Mouse (Mus musculus): Measurements from ENCODE around the gene Ror2.
A peak's percentile ranks its signal among the peaks of the same experiment; 100 is the strongest.
"Not testable (repeated sequence)": the region's sequence is repeated elsewhere in the genome, so short reads cannot be mapped to it uniquely, and the experiment has no call there.

The Ror2 gene

DNA sequence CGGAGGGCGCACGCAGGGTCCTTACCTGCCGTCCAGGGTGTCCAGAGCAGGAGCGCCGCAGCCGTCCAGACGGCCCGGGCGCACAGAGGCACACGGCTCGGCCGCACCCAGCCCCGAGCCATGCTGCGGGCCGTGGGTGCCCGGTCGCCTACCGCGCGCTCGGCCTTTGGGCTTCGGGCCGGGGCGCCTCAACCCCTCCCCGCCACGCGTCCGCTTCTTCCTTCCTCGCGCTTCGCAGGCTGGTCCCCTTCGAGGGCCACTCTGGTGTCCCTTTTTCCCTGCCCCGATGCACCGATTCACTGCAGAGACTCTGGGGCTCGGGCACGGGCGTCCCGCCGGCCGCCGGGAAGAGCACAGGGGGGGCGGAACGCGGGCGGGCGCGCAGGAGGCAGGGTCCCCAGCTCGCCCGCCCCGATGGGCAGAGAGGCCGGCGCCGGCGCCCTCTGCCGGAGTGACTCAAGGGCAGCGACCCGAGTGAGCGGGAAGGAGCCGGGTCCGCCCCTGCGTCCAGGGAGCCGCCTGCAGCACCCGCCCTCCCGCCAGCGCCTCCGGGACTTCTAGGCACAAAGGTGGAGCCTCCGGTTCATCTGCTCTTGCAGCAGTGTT lies at the start of gene Ror2:
TSS of gene Ror2 (minus strand) at position 369 of the 606 bp plus-strand sequence.
- peak; percentile 83 to 86 for DNase-seq

- DNase-seq: no peak
These were observed 47.8 kb upstream of the Ror2 start for GRCm38 (mm10) chr13:53333769-53334168.

DNA sequence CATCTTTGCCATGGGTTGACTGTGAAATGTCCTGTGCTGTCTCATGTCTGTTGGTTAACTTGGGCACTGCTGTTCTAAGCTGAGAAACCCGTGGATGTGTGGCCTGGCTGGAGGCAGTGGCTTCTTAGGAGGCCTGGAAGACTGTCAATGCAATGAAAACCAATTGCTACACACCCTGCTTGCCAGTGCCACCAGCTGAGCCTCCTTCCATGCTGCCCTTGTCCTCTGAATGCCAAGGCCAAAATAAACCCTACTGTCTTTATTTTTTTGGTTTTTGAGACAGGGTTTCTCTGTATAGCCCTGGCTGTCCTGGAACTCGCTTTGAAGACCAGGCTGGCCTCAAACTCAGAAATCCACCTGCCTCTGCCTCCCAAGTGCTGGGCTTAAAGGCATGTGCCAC lies 44.3 kb upstream of the Ror2 start:
- no peak for DNase-seq

- DNase-seq: no peak
These were observed 39.6 kb upstream of the Ror2 start for GRCm38 (mm10) chr13:53325531-53325930.

DNA sequence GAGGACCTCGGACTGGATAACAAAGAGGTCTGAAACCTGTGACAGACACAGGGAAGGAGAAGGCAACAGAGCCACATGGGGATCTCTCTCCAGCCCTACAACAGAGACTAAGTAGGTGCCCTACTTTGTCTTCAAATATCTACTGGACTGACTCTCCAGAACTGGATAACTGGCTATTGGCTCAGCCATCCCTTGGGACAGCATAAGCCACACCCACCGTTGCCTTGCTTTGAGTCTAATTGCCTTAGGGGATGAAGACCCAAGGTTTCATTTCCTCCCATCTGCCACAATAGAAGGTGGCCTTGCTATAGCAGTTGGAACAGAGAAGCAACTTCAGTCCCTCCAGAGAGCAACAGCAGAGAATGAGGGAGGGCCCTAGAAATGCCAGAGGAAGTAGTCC lies 37.7 kb upstream of the Ror2 start:
- DNase-seq: no peak

DNA sequence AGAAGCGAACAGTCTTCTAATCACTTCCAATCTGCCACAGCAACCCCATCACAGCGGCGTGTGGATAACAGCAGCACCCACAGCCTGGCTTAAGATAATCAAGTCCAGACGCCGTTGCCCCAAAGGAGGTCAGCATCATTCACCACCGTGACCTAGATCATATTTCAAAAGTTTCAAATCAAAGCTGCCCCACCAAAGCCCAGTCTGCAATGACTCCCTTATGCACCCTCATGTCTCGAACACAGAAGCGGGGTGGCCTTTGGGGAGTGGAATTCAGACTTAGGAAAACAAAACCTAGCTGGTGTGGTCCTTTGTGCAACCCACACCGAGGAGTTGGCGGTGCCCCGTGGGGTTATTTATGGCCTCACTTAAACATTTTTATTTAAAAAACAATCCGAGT lies 35.0 kb upstream of the Ror2 start:
- DNase-seq: no peak

DNA sequence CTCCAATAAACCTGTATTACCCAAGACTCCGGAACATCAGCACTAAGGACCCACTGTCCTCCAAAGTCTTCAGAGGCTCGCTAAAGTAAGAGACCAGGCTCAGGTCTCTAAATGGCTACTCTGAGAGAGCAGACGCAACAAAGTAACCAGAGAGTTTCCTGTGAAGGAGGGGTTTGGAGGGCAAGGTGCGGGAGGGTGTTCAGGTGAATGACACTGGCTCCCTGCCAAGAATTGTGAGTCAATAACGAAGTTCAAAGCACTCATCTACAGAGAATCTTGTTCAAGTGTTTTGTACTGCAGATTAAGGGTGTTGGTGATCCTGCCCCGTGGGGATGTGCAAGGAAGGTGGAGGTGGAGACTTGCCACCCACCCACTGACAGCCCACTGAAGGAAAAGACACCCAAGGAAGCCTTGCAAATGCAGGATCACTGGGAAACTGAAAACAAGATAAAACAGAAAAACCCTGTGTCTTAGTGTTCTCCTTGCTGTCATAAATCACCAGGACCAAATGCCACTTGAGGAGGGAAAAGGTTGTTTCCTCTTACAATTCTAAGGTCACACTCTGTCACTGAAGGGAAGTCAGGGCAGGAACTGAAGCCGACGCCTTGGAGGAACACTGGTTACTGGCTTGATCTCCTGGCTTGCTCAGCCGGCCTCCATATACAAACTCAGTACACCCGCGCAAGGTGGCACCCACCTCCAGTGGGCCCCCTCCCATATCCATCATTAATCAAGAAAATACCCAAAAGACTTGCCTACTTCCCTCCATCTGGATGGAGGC lies 30.8 kb upstream of the Ror2 start:
- no peak for DNase-seq

DNA sequence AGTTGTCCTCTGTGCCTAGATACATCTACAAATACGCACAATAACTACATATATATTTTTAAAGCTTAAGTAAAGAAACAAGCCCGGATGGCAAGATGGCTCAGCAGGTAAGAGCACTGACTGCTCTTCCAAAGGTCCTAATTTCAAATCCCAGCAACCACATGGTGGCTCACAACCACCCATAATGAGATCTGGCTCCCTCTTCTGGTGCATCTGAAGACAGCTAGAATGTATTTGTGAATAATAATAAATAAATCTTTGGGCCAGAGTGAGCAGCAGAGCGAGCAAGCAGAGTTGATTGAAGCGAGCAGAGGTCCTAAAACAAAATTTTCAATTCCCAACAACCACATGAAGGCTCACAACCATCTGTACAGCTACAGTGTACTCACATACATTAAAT lies 29.8 kb upstream of the Ror2 start:
- DNase-seq: not testable (repeated sequence)

DNA sequence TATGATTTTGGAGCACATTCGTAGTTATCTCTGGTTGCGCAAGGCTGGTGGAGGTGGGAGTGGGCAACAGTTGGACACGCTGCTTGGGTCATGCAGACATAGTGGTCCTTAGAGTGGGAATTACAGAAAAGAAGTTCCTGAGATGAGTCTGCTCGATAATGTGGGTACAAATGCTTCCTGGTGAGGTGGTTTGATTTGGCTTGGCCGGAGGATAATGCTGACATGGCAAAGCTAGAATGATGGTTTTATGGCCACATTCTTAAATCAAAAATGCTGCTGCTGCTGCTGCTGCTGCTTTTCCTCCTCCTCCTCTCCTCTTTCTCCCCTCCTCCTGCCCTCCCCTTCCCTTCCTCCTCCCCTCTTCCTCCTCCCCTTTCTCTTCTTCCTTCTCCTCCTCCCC lies 24.5 kb upstream of the Ror2 start:
- DNase-seq: no peak

DNA sequence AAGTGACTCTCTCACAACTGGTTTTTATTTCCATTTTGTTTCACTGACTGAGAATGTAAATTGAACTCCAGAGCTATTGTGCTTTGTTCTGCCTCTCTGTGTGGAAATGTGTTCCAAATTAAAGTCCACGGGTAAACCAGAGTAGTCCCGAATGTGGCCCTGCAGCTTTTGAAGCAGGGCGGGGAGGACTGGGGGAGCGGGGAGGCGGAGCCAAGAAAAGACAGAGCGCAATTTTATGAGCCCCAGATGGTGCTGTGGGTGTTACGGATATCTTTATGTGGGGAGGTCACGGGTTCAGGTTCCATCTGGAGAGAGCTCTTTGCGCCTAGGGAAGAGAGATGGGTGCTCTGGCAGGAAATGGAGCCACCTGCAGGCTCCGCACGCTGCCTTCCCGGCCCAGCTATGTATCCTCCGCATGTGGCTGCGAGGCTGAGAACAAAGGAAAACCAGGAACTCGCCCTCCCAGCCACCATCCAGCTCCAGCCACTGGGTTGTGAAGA lies 23.8 kb upstream of the Ror2 start:
- peak; percentile 44 to 57 for DNase-seq

DNA sequence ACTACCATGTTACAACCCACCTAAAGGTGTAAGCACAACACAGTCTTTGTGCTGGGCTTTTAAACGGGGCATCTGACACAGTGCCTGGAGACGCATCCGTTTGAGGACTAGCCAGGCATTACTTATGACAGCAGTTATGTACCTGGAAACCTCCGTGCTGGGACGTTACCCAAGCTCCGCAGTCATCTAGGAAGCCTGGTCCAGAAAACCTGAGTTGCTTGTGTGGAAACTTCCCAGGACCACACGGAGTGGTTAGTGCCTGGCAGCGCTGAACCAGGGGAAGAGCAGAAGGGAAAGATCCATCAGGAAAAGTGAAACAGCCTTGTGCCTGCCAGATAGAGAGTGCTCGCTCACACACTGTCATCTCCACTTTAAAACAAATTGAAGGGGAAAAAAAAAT lies 23.2 kb upstream of the Ror2 start:
- no peak for DNase-seq

DNA sequence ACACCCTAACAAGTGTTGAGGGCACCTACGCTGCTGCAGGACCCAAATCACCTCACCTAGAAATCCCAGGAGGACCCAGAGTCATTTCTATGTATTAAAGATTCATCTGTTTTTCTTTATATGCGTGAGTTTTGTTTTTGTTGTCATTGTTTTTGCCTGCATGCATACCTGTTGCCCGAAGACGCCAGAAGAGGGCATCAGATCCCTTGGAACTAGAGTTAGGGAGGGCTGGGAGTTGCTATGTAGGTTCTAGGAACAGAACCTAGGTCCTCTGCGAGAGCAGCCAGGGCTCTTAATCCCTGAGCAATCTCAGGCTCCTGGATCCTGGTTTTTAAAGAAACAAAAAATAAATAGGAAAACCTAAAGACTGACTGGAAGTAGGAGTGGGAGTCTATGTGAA lies 20.9 kb upstream of the Ror2 start:
- DNase-seq: no peak

GRCm38 (mm10) chr13:53305256-53305655 lies 19.3 kb upstream of the Ror2 start:
- DNase-seq: no peak

DNA sequence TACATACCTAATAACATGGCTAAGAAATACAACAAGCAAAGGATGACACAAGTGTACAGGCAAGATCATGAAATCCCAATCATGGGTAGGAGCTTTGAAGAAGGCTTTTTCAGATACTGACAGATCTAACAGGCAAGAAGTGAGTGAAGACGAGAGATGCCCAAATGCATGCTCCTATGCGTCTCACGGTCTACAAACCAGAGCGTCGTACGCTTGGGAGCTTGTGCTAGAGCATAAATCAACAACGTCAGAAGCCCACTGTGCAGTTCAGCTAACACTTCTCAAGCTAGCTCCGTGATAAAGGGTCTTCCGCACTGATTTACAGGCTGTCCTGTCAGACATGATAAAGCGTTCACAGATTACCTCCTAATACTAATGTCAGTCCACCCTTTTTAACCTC lies 16.8 kb upstream of the Ror2 start:
- no peak for DNase-seq

DNA sequence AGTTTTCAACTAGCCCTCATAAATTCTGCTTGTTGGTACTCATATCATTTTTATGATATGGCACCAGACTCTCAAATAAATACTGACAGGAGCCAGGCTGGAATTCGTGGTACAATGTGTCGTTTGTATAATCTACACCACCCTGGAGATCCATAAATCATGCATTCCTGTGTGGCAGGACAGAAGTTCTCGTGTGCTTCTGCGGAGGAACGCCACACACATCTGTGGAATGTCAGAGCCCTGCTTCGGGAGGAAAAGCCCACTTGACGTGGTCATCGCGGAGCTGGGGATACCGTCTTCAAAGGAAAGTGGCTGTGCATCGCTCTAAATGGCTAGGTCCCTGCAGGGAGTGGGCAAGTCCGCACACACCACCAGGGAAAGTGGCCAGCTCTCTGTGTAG lies 7.1 kb upstream of the Ror2 start:
- DNase-seq: no peak

- DNase-seq: no peak
These were observed 6.3 kb upstream of the Ror2 start for GRCm38 (mm10) chr13:53292244-53292643.

DNA sequence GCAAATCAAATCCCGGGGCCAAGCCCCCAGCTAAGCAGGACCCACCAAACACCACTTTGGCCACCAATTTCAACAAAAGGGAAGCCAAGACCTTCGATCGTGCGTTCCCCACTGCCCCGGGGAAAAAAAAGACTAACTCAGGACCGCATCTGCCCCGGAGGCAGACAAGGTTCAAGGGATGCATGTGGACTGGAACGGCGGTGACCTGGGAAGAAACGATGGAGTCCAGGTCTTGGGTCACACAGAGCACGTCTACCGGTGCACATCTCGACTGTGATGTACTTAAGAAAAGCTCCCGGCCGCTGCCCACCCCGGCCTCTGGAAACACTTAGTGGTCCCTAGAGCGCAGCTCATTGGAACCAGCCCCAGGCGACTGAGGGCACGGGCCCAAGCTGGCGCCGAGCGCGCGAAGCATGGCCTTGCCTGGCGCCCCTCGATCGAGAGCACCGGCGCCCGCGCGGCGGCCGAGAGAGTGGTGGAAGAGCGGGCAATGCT lies 616 bp downstream of the Ror2 start:
- peak; percentile 43 to 56 for DNase-seq

GRCm38 (mm10) chr13:53284740-53285191 lies 1.2 kb downstream of the Ror2 start:
- DNase-seq: peak in 1 of 2 experiments; percentile 14

- no peak for DNase-seq
These were observed 4.1 kb downstream of the Ror2 start for GRCm38 (mm10) chr13:53281604-53282396.

GRCm38 (mm10) chr13:53278908-53279307 lies 7.0 kb downstream of the Ror2 start:
- DNase-seq: no peak

DNA sequence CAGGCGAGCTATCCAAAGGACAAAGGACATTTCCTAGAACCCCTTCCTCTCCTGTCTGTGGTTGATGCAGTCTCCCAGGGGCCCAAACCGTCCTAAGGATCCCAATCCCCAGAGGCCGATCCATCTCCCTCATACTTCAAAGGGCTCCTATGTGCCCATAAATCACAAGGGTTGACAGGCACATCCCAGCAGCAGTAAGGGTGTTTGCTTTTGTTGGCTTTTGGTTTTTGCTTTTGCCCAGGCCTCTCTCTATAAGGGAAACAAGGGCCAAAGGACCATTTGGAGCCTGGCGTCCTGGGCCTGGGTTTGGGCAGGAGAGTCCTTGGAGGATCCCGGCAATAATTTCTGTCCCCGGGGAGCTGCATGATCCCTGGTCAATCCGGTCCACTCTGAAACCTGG lies 9.5 kb downstream of the Ror2 start:
- DNase-seq: no peak

DNA sequence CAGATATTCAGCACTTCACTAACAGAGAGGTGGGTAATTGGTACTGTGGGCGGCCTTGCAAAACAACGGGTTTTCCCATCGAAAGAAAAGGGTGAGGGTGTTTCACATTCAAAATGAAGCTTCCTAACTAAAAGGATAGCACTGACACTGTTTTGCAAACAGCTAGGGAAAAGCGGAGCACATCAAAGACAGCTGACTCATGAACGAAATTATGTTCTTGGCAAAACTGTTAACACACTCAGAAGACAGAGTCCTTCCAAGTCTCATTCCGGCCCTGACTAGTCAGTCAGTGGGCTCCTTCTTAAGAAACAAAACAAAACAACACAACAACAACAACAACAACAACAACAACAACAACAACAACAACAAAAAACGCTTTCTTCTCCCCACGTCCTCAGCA lies 10.1 kb downstream of the Ror2 start:
- DNase-seq: no peak

- DNase-seq: peak in 1 of 2 experiments; percentile 12
These were observed 11.2 kb downstream of the Ror2 start for GRCm38 (mm10) chr13:53274771-53275170.

Data from lung, postnatal 4 days (tissue).